Mouse (Mus musculus): ENCODE data around the gene Tmem198. TPM values are rescaled to one million over a fixed set of nuclear protein-coding genes. Genes with fewer than 3 reads are reported as not detected.
A peak's percentile ranks its signal among the peaks of the same experiment; 100 is the strongest.

Tmem198 gene
- polyA plus RNA-seq, 1 experiment from 2014 or later, result 1.3 TPM

DNA sequence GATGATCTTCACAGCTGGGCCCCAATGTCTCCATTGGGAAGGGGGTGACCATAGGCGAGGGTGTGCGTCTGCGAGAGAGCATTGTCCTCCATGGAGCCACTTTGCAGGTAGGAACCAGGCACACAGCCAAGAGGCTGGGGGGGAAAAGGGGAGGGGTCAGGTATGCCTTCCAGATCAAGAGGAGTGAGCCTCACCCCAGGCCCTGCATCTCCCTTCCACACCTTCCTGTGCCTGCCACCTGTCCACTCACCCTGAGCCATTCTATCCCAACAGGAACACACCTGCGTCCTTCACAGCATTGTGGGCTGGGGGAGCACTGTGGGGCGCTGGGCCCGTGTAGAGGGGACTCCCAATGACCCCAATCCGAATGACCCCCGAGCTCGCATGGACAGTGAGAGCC is 37.2 kb upstream of the Tmem198 start:
- TF ChIP-seq CTCF (IDR thresholded peaks at IDR 0.05), result no peak
- no peaks in the 10 kb centered on the region for H3K4me1 ChIP-seq (ENCODE audit: insufficient read depth, low read depth, low read length)
- no peak overlapping the region for H3K27ac ChIP-seq (ENCODE audit: low read length)
- H3K9me3 ChIP-seq (ENCODE audit: low read length), result no peaks in the 10 kb centered on the region
- ATAC-seq (no peak), DNase-seq (ENCODE audit: low spot score) (no peak)
- no peak overlapping the region for H3K9ac ChIP-seq (replicated peaks; ENCODE audit: low read depth)
- no peak overlapping the region for H3K4me2 ChIP-seq (replicated peaks; ENCODE audit: low read depth, low read length)
- 68% methylated on average over 9 of the region's 9 CpGs for WGBS
- no peak overlapping the region for H3K4me3 ChIP-seq (ENCODE audit: low read depth, low read length)
- peaks cover 12% of the 10 kb centered on the region for H3K36me3 ChIP-seq (ENCODE audit: insufficient read depth, low read length)
- peaks cover 16% of the 10 kb centered on the region; the same call in 1 of the 2 replicates for H3K27me3 ChIP-seq (replicated peaks; ENCODE audit: insufficient read depth, low read length)

GRCm38 (mm10) chr1:75442811-75443210 is 36.5 kb upstream of the Tmem198 start:
- H3K9me3 ChIP-seq (ENCODE audit: low read length), result no peaks in the 10 kb centered on the region
- WGBS, result 69% methylated on average over 8 of the region's 8 CpGs
- TF ChIP-seq EP300 (IDR thresholded peaks at IDR 0.05), result no peak
- no peak for TF ChIP-seq CTCF (IDR thresholded peaks at IDR 0.05)
- H3K27me3 ChIP-seq (replicated peaks; ENCODE audit: insufficient read depth, low read length), result peaks cover 21% of the 10 kb centered on the region
- H3K4me1 ChIP-seq (ENCODE audit: insufficient read depth, low read depth, low read length), result no peaks in the 10 kb centered on the region
- no peak overlapping the region for H3K4me2 ChIP-seq (replicated peaks; ENCODE audit: low read depth, low read length)
- DNase-seq (ENCODE audit: low spot score) (no peak), ATAC-seq (no peak)
- H3K36me3 ChIP-seq (ENCODE audit: insufficient read depth, low read length), result peaks cover 12% of the 10 kb centered on the region
- no peak overlapping the region for H3K27ac ChIP-seq (ENCODE audit: low read length)
- H3K9ac ChIP-seq (replicated peaks; ENCODE audit: low read depth), result no peak overlapping the region
- no peak overlapping the region for H3K4me3 ChIP-seq (ENCODE audit: low read depth, low read length)

DNA sequence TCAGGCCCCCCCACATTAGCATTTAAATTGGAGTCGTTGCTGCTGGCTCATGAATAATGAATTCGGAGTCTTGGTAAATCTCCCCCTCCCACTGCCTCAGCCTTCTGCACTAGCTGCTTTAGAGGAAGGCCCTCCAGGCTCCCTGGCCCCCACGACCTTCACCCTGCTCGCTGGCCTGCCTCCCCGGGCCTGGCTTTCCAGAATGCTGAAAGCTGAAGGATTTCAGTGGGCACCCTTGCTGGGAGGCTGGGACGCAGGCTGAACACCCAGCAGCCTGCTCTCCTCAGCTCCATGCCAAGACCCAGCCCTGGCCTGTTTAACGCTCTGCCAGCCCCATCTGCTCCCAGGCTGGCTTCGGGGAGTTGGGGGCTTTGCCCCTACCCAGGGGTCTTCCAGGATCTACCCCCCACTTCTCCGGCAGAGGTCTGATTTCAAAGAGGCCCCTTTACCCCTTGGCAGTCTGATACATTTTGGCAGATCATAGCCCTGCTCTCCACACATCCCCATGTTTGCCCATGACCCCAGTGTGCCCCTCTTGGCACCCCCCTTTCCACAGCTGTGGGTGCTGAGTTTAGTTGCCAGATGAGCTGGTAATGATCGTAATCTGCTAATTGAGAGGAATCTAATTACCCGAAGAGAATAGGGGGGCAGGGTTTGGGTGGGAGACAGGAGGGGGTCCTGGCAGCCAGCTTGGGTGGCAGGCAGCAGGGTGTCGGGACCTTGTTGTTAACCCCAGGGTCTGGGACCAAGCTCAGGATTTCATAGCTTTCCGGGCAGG is 35.9 kb upstream of the Tmem198 start:
- TF ChIP-seq CTCF (IDR thresholded peaks at IDR 0.05) (no peak), EP300 (IDR thresholded peaks at IDR 0.05) (no peak)
- no peak for ATAC-seq
- H3K4me3 ChIP-seq (ENCODE audit: low read depth, low read length), result no peak overlapping the region
- H3K27me3 ChIP-seq (replicated peaks; ENCODE audit: insufficient read depth, low read length), result peaks cover 25% of the 10 kb centered on the region
- H3K4me1 ChIP-seq (ENCODE audit: insufficient read depth, low read depth, low read length), result no peaks in the 10 kb centered on the region
- 49% methylated on average over 12 of the region's 13 CpGs for WGBS
- no peak overlapping the region for H3K4me2 ChIP-seq (replicated peaks; ENCODE audit: low read depth, low read length)
- peaks cover 12% of the 10 kb centered on the region for H3K36me3 ChIP-seq (ENCODE audit: insufficient read depth, low read length)
- no peak for DNase-seq (ENCODE audit: low spot score)
- no peak overlapping the region for H3K9ac ChIP-seq (replicated peaks; ENCODE audit: low read depth)
- H3K9me3 ChIP-seq (ENCODE audit: low read length), result no peaks in the 10 kb centered on the region
- H3K27ac ChIP-seq (ENCODE audit: low read length), result no peak overlapping the region

- no peak overlapping the region for H3K4me3 ChIP-seq (ENCODE audit: low read depth, low read length)
- H3K27ac ChIP-seq (ENCODE audit: low read length), result no peak overlapping the region
- peaks cover 12% of the 10 kb centered on the region for H3K36me3 ChIP-seq (ENCODE audit: insufficient read depth, low read length)
- TF ChIP-seq EP300 (IDR thresholded peaks at IDR 0.05), result no peak
- TF ChIP-seq CTCF (IDR thresholded peaks at IDR 0.05), result no peak
- H3K4me2 ChIP-seq (replicated peaks; ENCODE audit: low read depth, low read length), result no peak overlapping the region
- DNase-seq (ENCODE audit: low spot score), result no peak
- ATAC-seq, result no peak
- 48% methylated on average over 3 of the region's 3 CpGs for WGBS
- H3K9ac ChIP-seq (replicated peaks; ENCODE audit: low read depth), result no peak overlapping the region
- peaks cover 32% of the 10 kb centered on the region for H3K27me3 ChIP-seq (replicated peaks; ENCODE audit: insufficient read depth, low read length)
- H3K4me1 ChIP-seq (ENCODE audit: insufficient read depth, low read depth, low read length), result no peaks in the 10 kb centered on the region
- H3K9me3 ChIP-seq (ENCODE audit: low read length), result no peaks in the 10 kb centered on the region
Measured at GRCm38 (mm10) chr1:75444208-75444607, 35.1 kb upstream of the Tmem198 start.

DNA sequence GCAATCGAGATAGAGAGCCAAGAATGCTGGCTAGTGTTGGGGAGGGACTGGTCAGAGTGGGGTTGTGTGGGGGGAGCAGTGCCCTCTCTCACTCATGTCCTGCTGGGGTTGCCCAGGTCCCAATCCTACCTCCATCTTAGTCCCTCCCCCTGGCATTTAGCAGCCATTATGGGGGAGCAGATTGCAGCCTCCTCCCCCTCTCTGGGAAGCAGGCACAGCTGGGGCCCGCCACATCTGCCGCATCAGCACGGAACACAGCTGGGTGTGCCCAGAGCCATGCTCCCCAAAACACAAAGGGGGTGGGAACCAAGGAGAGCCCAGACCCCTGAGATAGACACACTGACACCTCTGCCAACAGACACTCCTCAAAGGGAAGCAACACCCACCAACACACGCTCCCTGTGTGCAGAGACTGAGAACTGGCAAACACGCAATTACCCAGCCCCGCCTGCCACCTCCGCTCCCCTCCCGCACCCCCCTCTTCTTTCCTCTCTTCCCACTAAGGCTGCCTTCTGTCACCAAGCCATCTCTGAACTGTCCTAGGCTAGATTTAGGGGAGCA is 34.1 kb upstream of the Tmem198 start:
- Histone ChIP-seq H3K4me2 (replicated peaks; ENCODE audit: low read depth, low read length) (no peak overlapping the region), H3K36me3 (ENCODE audit: insufficient read depth, low read length) (peaks cover 11% of the 10 kb centered on the region), H3K27me3 (replicated peaks; ENCODE audit: insufficient read depth, low read length) (peaks cover 42% of the 10 kb centered on the region), H3K4me3 (ENCODE audit: low read depth, low read length) (no peak overlapping the region), H3K27ac (ENCODE audit: low read length) (no peak overlapping the region), H3K4me1 (ENCODE audit: insufficient read depth, low read depth, low read length) (0 out of 2 replicates have a peak, but pooled peaks cover 4% of the 10 kb centered on the region), H3K9ac (replicated peaks; ENCODE audit: low read depth) (no peak overlapping the region), H3K9me3 (ENCODE audit: low read length) (no peaks in the 10 kb centered on the region)
- TF ChIP-seq EP300 (IDR thresholded peaks at IDR 0.05) (no peak), CTCF (IDR thresholded peaks at IDR 0.05) (no peak)
- 13% methylated on average over 8 of the region's 9 CpGs for WGBS
- DNase-seq (ENCODE audit: low spot score) (no peak), ATAC-seq (peak; percentile 8; the same call in 1 of the 2 replicates)

GRCm38 (mm10) chr1:75445751-75446611 is 33.4 kb upstream of the Tmem198 start:
- ATAC-seq (peak; percentile 53), DNase-seq (ENCODE audit: low spot score) (peak; percentile 78)
- Histone ChIP-seq H3K9ac (replicated peaks; ENCODE audit: low read depth) (no peak overlapping the region), H3K9me3 (ENCODE audit: low read length) (no peaks in the 10 kb centered on the region), H3K27ac (ENCODE audit: low read length) (no peak overlapping the region), H3K27me3 (replicated peaks; ENCODE audit: insufficient read depth, low read length) (peaks cover 50% of the 10 kb centered on the region), H3K4me3 (ENCODE audit: low read depth, low read length) (no peak overlapping the region), H3K4me2 (replicated peaks; ENCODE audit: low read depth, low read length) (peak overlapping the region; percentile 12; the same call in 1 of the 2 replicates), H3K36me3 (ENCODE audit: insufficient read depth, low read length) (peaks cover 5% of the 10 kb centered on the region; the same call in 1 of the 2 replicates), H3K4me1 (ENCODE audit: insufficient read depth, low read depth, low read length) (peaks cover 9% of the 10 kb centered on the region; the same call in 1 of the 2 replicates)
- no peak for TF ChIP-seq EP300 (IDR thresholded peaks at IDR 0.05)
- TF ChIP-seq CTCF (IDR thresholded peaks at IDR 0.05), result peak; percentile 94
- 1% methylated on average over 22 of the region's 22 CpGs for WGBS
